Mouse (Mus musculus) frontal cortex, postnatal 36 days (tissue): ENCODE measurements around the gene Med12l.

Source experiments
- DNase-seq, 2 experiments: peaks; one replicate each; pipeline ENCODE4 v3.0.0; 2022; ENCODE audit warnings: low spot score in 2 of 2

Med12l gene

GRCm38 (mm10) chr3:59316077-59316476, 310.5 kb downstream of the Med12l start:
- DNase-seq = no peak

- DNase-seq = peak; percentile 43 to 70
Measured at GRCm38 (mm10) chr3:59321278-59321876, 315.8 kb downstream of the Med12l start.

- DNase-seq = no peak
Measured at GRCm38 (mm10) chr3:59328526-59328925, 322.9 kb downstream of the Med12l start.

GRCm38 (mm10) chr3:59341647-59342427, 336.2 kb downstream of the Med12l start:
- DNase-seq = no peak

- DNase-seq = no peak
Measured at GRCm38 (mm10) chr3:59343026-59343425, 337.4 kb downstream of the Med12l start.

GRCm38 (mm10) chr3:59344065-59344905, 338.7 kb downstream of the Med12l start, which contains the start of gene Igsf10:
Gene Igsf10, minus strand, starts transcription at chr3:59344394.
- peak; percentile 23 to 24 for DNase-seq

GRCm38 (mm10) chr3:59351768-59352167, 346.1 kb downstream of the Med12l start:
- no peak for DNase-seq

- DNase-seq = no peak
Measured at GRCm38 (mm10) chr3:59354156-59354555, 348.5 kb downstream of the Med12l start.

- no peak for DNase-seq
Measured at GRCm38 (mm10) chr3:59360102-59360501, 354.5 kb downstream of the Med12l start.

GRCm38 (mm10) chr3:59361895-59362294, 356.3 kb downstream of the Med12l start:
- DNase-seq = no peak
